Comparison of ENCODE assay signal across 18 mouse cellular contexts in genomic region chr13:102778859-102779258, GRCm38 (mm10).
"Had no signal": no experiment of that assay in that cellular context is flagged by ENCODE, and none has a peak within 500 bp of the region (broad histone marks: within the 10 kb centered on the region; RNA-seq: fewer than 3 reads in every experiment).

No protein-coding gene starts in this region.

- H3K4me1 ChIP-seq: midbrain, embryonic 10.5 days; midbrain, embryonic 13.5 days; stomach, embryonic 15.5 days had no signal

- H3K9ac ChIP-seq: midbrain, embryonic 13.5 days; neural tube, embryonic 13.5 days; stomach, embryonic 15.5 days had no signal

- H3K4me3 ChIP-seq: midbrain, embryonic 10.5 days; midbrain, embryonic 13.5 days; myocyte; neural tube, embryonic 13.5 days; stomach, embryonic 15.5 days had no signal

- ATAC-seq: intestine, embryonic 16.5 days; midbrain, embryonic 13.5 days; midbrain, embryonic 16.5 days had no signal

- H3K4me2 ChIP-seq: midbrain, embryonic 13.5 days; neural tube, embryonic 13.5 days; stomach, embryonic 15.5 days had no signal

- H3K27me3 ChIP-seq: midbrain, embryonic 13.5 days; neural tube, embryonic 13.5 days; stomach, embryonic 15.5 days had no signal

- H3K27ac ChIP-seq: midbrain, embryonic 10.5 days; midbrain, embryonic 13.5 days; neural tube, embryonic 13.5 days; stomach, embryonic 15.5 days had no signal

- H3K9me3 ChIP-seq: midbrain, embryonic 10.5 days; midbrain, embryonic 13.5 days; neural tube, embryonic 13.5 days; stomach, embryonic 15.5 days had no signal

- DNase-seq: kidney, adult 18-20 months; kidney, adult 9 months; kidney, postnatal 14 days; kidney, postnatal 4 days; lung, adult 2 months; lung, postnatal 14 days; lung, postnatal 4 days; retina, postnatal 1 day; right cerebral cortex, postnatal 25 days; spleen, adult 18-20 months; thymus, postnatal 25 days had no signal

- H3K36me3 ChIP-seq: neural tube, embryonic 13.5 days had no signal
